Mouse (Mus musculus): ENCODE results near the gene Pitpnm1. TPM values are rescaled to one million over a fixed set of nuclear protein-coding genes. Genes with fewer than 3 reads are reported as not detected.
"Not testable (repeated sequence)": the region's sequence is repeated elsewhere in the genome, so short reads cannot be mapped to it uniquely, and the experiment has no call there.

The Pitpnm1 gene
- polyA plus RNA-seq, 1 experiment = 357 TPM

GRCm38 (mm10) chr19:4066877-4067276 lies 32.9 kb upstream of the Pitpnm1 start:
- H3K27me3 ChIP-seq (ENCODE audit: control insufficient read depth, insufficient read depth, low read length) = no peaks in the 10 kb centered on the region
- H3K27ac ChIP-seq (ENCODE audit: control insufficient read depth, insufficient read depth, low read length) = no peak overlapping the region
- DNase-seq = no peak
- H3K4me3 ChIP-seq (ENCODE audit: control insufficient read depth, insufficient read depth, low read length) = no peak overlapping the region
- H3K36me3 ChIP-seq (ENCODE audit: control insufficient read depth, insufficient read depth, low read length) = no peaks in the 10 kb centered on the region
- TF ChIP-seq CTCF (IDR thresholded peaks at IDR 0.05; ENCODE audit: borderline replicate concordance, control insufficient read depth, extremely low read depth, insufficient read depth, low read length, poor library complexity) (no peak), POLR2A (IDR thresholded peaks at IDR 0.05; ENCODE audit: control insufficient read depth, extremely low read depth, insufficient read depth, low read length, poor library complexity) (no peak)
- peaks cover 3% of the 10 kb centered on the region for H3K4me1 ChIP-seq (replicated peaks; ENCODE audit: control insufficient read depth, insufficient read depth, low read length)

- 100% methylated on average over 2 of the region's 2 CpGs for WGBS
- H3K36me3 ChIP-seq (ENCODE audit: control insufficient read depth, insufficient read depth, low read length); H3K27ac ChIP-seq (ENCODE audit: control insufficient read depth, insufficient read depth, low read length); H3K4me1 ChIP-seq (replicated peaks; ENCODE audit: control insufficient read depth, insufficient read depth, low read length); DNase-seq; H3K4me3 ChIP-seq (ENCODE audit: control insufficient read depth, insufficient read depth, low read length); H3K27me3 ChIP-seq (ENCODE audit: control insufficient read depth, insufficient read depth, low read length): not testable (repeated sequence)
Observed at GRCm38 (mm10) chr19:4068242-4068641, 31.6 kb upstream of the Pitpnm1 start.

GRCm38 (mm10) chr19:4068717-4069410 lies 30.9 kb upstream of the Pitpnm1 start:
- no peaks in the 10 kb centered on the region for H3K36me3 ChIP-seq (ENCODE audit: control insufficient read depth, insufficient read depth, low read length)
- peaks cover 3% of the 10 kb centered on the region for H3K4me1 ChIP-seq (replicated peaks; ENCODE audit: control insufficient read depth, insufficient read depth, low read length)
- no peaks in the 10 kb centered on the region for H3K27me3 ChIP-seq (ENCODE audit: control insufficient read depth, insufficient read depth, low read length)
- TF ChIP-seq POLR2A (IDR thresholded peaks at IDR 0.05; ENCODE audit: control insufficient read depth, extremely low read depth, insufficient read depth, low read length, poor library complexity) (no peak), CTCF (IDR thresholded peaks at IDR 0.05; ENCODE audit: borderline replicate concordance, control insufficient read depth, extremely low read depth, insufficient read depth, low read length, poor library complexity) (no peak)
- WGBS = 93% methylated on average over 15 of the region's 15 CpGs
- no peak overlapping the region for H3K4me3 ChIP-seq (ENCODE audit: control insufficient read depth, insufficient read depth, low read length)
- no peak for DNase-seq
- no peak overlapping the region for H3K27ac ChIP-seq (ENCODE audit: control insufficient read depth, insufficient read depth, low read length)

DNA sequence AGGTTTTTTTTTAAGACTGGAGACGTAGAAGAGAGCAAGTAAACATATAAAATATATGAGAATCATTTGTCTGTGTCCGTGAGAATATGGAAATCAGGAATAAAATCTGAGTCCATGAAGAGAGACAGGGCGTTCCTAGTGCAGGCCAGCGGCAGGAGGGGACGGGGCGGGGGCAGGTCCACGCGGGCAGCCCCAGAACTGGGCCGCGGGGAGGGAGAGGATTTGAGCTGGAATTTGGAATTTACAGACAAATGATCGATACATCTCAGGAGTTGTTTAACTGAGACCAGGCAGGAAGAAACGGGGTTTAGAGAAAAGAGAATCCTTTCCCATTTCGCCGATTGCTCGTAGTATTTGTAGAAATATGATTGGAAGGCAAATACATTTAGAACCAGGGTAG lies 29.5 kb upstream of the Pitpnm1 start:
- whole genome bisulfite sequencing = 89% methylated on average over 15 of the region's 15 CpGs
- peaks cover 3% of the 10 kb centered on the region for H3K4me1 ChIP-seq (replicated peaks; ENCODE audit: control insufficient read depth, insufficient read depth, low read length)
- no peak overlapping the region for H3K4me3 ChIP-seq (ENCODE audit: control insufficient read depth, insufficient read depth, low read length)
- no peak overlapping the region for H3K27ac ChIP-seq (ENCODE audit: control insufficient read depth, insufficient read depth, low read length)
- H3K27me3 ChIP-seq (ENCODE audit: control insufficient read depth, insufficient read depth, low read length) = no peaks in the 10 kb centered on the region
- TF ChIP-seq CTCF (IDR thresholded peaks at IDR 0.05; ENCODE audit: borderline replicate concordance, control insufficient read depth, extremely low read depth, insufficient read depth, low read length, poor library complexity) = no peak
- TF ChIP-seq POLR2A (IDR thresholded peaks at IDR 0.05; ENCODE audit: control insufficient read depth, extremely low read depth, insufficient read depth, low read length, poor library complexity) = no peak
- DNase-seq = no peak
- H3K36me3 ChIP-seq (ENCODE audit: control insufficient read depth, insufficient read depth, low read length) = no peaks in the 10 kb centered on the region

DNA sequence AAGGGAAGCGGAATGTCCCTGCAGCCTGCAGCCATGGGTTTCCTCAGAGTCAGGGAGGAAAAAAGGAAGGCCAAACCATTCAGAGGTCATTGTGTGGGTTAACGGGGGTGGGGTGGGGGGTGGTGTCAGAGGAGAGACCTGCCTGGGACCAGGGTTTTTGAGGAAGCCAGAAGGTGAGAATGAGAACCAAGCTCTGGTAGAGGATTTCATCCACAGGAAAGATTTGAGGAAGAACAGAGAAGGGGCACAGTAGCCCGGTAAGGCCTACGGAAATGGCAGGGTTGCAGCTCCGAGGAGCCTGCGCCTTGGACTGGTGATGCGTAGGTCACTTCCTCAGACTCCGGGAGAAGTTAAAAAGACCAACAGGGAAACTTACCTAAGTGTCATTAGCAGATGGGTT lies 29.0 kb upstream of the Pitpnm1 start:
- WGBS = 62% methylated on average over 8 of the region's 8 CpGs
- Histone ChIP-seq H3K27me3 (ENCODE audit: control insufficient read depth, insufficient read depth, low read length) (no peaks in the 10 kb centered on the region), H3K4me1 (replicated peaks; ENCODE audit: control insufficient read depth, insufficient read depth, low read length) (peaks cover 3% of the 10 kb centered on the region), H3K27ac (ENCODE audit: control insufficient read depth, insufficient read depth, low read length) (no peak overlapping the region), H3K36me3 (ENCODE audit: control insufficient read depth, insufficient read depth, low read length) (no peaks in the 10 kb centered on the region), H3K4me3 (ENCODE audit: control insufficient read depth, insufficient read depth, low read length) (no peak overlapping the region)
- DNase-seq = no peak
- TF ChIP-seq CTCF (IDR thresholded peaks at IDR 0.05; ENCODE audit: borderline replicate concordance, control insufficient read depth, extremely low read depth, insufficient read depth, low read length, poor library complexity) (no peak), POLR2A (IDR thresholded peaks at IDR 0.05; ENCODE audit: control insufficient read depth, extremely low read depth, insufficient read depth, low read length, poor library complexity) (no peak)

- Histone ChIP-seq H3K4me3 (ENCODE audit: control insufficient read depth, insufficient read depth, low read length) (no peak overlapping the region), H3K36me3 (ENCODE audit: control insufficient read depth, insufficient read depth, low read length) (no peaks in the 10 kb centered on the region), H3K4me1 (replicated peaks; ENCODE audit: control insufficient read depth, insufficient read depth, low read length) (peaks cover 1% of the 10 kb centered on the region; the same call in 1 of the 2 replicates), H3K27me3 (ENCODE audit: control insufficient read depth, insufficient read depth, low read length) (no peaks in the 10 kb centered on the region), H3K27ac (ENCODE audit: control insufficient read depth, insufficient read depth, low read length) (no peak overlapping the region)
- DNase-seq = no peak
- TF ChIP-seq CTCF (IDR thresholded peaks at IDR 0.05; ENCODE audit: borderline replicate concordance, control insufficient read depth, extremely low read depth, insufficient read depth, low read length, poor library complexity) = no peak
- TF ChIP-seq POLR2A (IDR thresholded peaks at IDR 0.05; ENCODE audit: control insufficient read depth, extremely low read depth, insufficient read depth, low read length, poor library complexity) = no peak
- 94% methylated on average over 6 of the region's 6 CpGs for WGBS
Observed at GRCm38 (mm10) chr19:4071406-4071805, 28.4 kb upstream of the Pitpnm1 start.
